Mouse (Mus musculus) lung, embryonic 15.5 days (tissue): ENCODE results near the gene Mtss1l. TPM values are rescaled to one million over a fixed set of nuclear protein-coding genes. Genes with fewer than 3 reads are reported as not detected.

ENCODE experiments used
- ATAC-seq: fragments of 200-750 bp; cut with Nextera tagmentation; 2 replicates; pipeline ENCODE4 v1.8.0; 2017; ENCODE audit warnings: moderate number of reproducible peaks, borderline replicate concordance; ENCODE audit not compliant: low FRiP score, low TSS enrichment; ENCODE audit errors: extremely low read depth
- H3K27ac ChIP-seq: fragments of 300-500 bp; sonication (generic); 2 replicates; pipeline ENCODE4 v1.5.1; 2015; ENCODE audit warnings: moderate library complexity, mild to moderate bottlenecking, inconsistent platforms
- H3K27me3 ChIP-seq: fragments of 300-500 bp; sonication (generic); 2 replicates; pipeline ENCODE4 v1.6.1; 2015; ENCODE audit warnings: inconsistent platforms
- H3K36me3 ChIP-seq: fragments of 300-500 bp; sonication (generic); 2 replicates; pipeline ENCODE4 v1.6.1; 2015; ENCODE audit warnings: inconsistent platforms
- H3K4me1 ChIP-seq: fragments of 300-500 bp; sonication (generic); 2 replicates; pipeline ENCODE4 v1.6.1; 2015; ENCODE audit warnings: inconsistent platforms
- H3K4me2 ChIP-seq: fragments of 300-500 bp; sonication (generic); 2 replicates; pipeline ENCODE4 v1.6.1; 2015; ENCODE audit warnings: inconsistent platforms, mild to moderate bottlenecking, moderate library complexity
- H3K4me3 ChIP-seq: fragments of 300-500 bp; sonication (generic); 2 replicates; pipeline ENCODE4 v1.5.1; 2015; ENCODE audit warnings: mild to moderate bottlenecking, inconsistent platforms
- H3K9ac ChIP-seq: fragments of 300-500 bp; sonication (generic); 2 replicates; pipeline ENCODE4 v1.6.1; 2015; ENCODE audit warnings: inconsistent platforms
- H3K9me3 ChIP-seq: fragments of 300-500 bp; sonication (generic); 2 replicates; pipeline ENCODE4 v1.6.1; 2016; ENCODE audit warnings: inconsistent platforms
- WGBS: fragments of 180-500 bp; shearing (Covaris S2); methylation state at CpG from one replicate; pipeline ENCODE4 v1.1.7; 2015; 5-methylcytosine and 5-hydroxymethylcytosine counted together
- polyA plus RNA-seq: library from polyadenylated mRNA; unstranded; fragments of >200 nt; fragmentation: Nextera tagmentation; extraction: Ambion mirVana; gene quantifications from 2 replicates; pipeline ENCODE4 v1.2.1, GENCODE M21; 2015

Gene Mtss1l
- polyA plus RNA-seq, 1 experiment from 2014 or later = 23.0 TPM

- Histone ChIP-seq H3K27ac (peak overlapping the region; percentile 72), H3K36me3 (no peaks in the 10 kb centered on the region), H3K9me3 (no peaks in the 10 kb centered on the region), H3K9ac (no peak overlapping the region), H3K4me2 (0 out of 2 replicates have a peak overlapping the region, but pooled peaks have one; percentile 21), H3K27me3 (no peaks in the 10 kb centered on the region), H3K4me3 (no peak overlapping the region), H3K4me1 (peaks cover 27% of the 10 kb centered on the region)
- 70% methylated on average over 4 of the region's 4 CpGs for WGBS
- ATAC-seq = no peak
Observed at GRCm38 (mm10) chr8:110696051-110696450, 25.2 kb upstream of the Mtss1l start.

- no peak for ATAC-seq
- H3K36me3 ChIP-seq = no peaks in the 10 kb centered on the region
- no peaks in the 10 kb centered on the region for H3K27me3 ChIP-seq
- no peak overlapping the region for H3K4me2 ChIP-seq
- H3K4me3 ChIP-seq = no peak overlapping the region
- no peak overlapping the region for H3K27ac ChIP-seq
- H3K9ac ChIP-seq = no peak overlapping the region
- 86% methylated on average over 5 of the region's 5 CpGs for WGBS
- H3K9me3 ChIP-seq = no peaks in the 10 kb centered on the region
- H3K4me1 ChIP-seq = peaks cover 38% of the 10 kb centered on the region
Observed at GRCm38 (mm10) chr8:110697571-110697970, 23.7 kb upstream of the Mtss1l start.

- Histone ChIP-seq H3K36me3 (no peaks in the 10 kb centered on the region), H3K4me2 (no peak overlapping the region), H3K27ac (no peak overlapping the region), H3K27me3 (no peaks in the 10 kb centered on the region), H3K9me3 (no peaks in the 10 kb centered on the region), H3K9ac (no peak overlapping the region), H3K4me1 (peaks cover 40% of the 10 kb centered on the region), H3K4me3 (no peak overlapping the region)
- WGBS = 67% methylated on average over 1 of the region's 1 CpGs
- ATAC-seq = no peak
Observed at GRCm38 (mm10) chr8:110698098-110698497, 23.2 kb upstream of the Mtss1l start.

GRCm38 (mm10) chr8:110699501-110699900 lies 21.8 kb upstream of the Mtss1l start:
- Histone ChIP-seq H3K9me3 (no peaks in the 10 kb centered on the region), H3K36me3 (no peaks in the 10 kb centered on the region), H3K27me3 (no peaks in the 10 kb centered on the region), H3K9ac (no peak overlapping the region), H3K4me1 (peaks cover 50% of the 10 kb centered on the region), H3K27ac (no peak overlapping the region), H3K4me2 (no peak overlapping the region), H3K4me3 (no peak overlapping the region)
- no peak for ATAC-seq
- WGBS = 72% methylated on average over 7 of the region's 7 CpGs

GRCm38 (mm10) chr8:110700561-110700960 lies 20.7 kb upstream of the Mtss1l start:
- H3K9ac ChIP-seq = no peak overlapping the region
- H3K36me3 ChIP-seq = no peaks in the 10 kb centered on the region
- no peak overlapping the region for H3K4me2 ChIP-seq
- H3K27me3 ChIP-seq = no peaks in the 10 kb centered on the region
- WGBS = 88% methylated on average over 2 of the region's 2 CpGs
- H3K27ac ChIP-seq = no peak overlapping the region
- ATAC-seq = no peak
- H3K4me3 ChIP-seq = no peak overlapping the region
- H3K4me1 ChIP-seq = peaks cover 50% of the 10 kb centered on the region
- no peaks in the 10 kb centered on the region for H3K9me3 ChIP-seq

- Histone ChIP-seq H3K4me3 (no peak overlapping the region), H3K4me1 (peaks cover 52% of the 10 kb centered on the region), H3K36me3 (no peaks in the 10 kb centered on the region), H3K27me3 (no peaks in the 10 kb centered on the region), H3K9ac (no peak overlapping the region), H3K9me3 (no peaks in the 10 kb centered on the region), H3K27ac (peak overlapping the region; percentile 85), H3K4me2 (no peak overlapping the region)
- 46% methylated on average over 9 of the region's 9 CpGs for WGBS
- peak; percentile 83 for ATAC-seq
Observed at GRCm38 (mm10) chr8:110702636-110703459, 18.4 kb upstream of the Mtss1l start.

GRCm38 (mm10) chr8:110703460-110704061 lies 17.7 kb upstream of the Mtss1l start:
- Histone ChIP-seq H3K9me3 (no peaks in the 10 kb centered on the region), H3K36me3 (no peaks in the 10 kb centered on the region), H3K4me2 (no peak overlapping the region), H3K27me3 (no peaks in the 10 kb centered on the region), H3K4me3 (no peak overlapping the region), H3K9ac (no peak overlapping the region), H3K4me1 (peaks cover 59% of the 10 kb centered on the region), H3K27ac (peak overlapping the region; percentile 85)
- 59% methylated on average over 9 of the region's 9 CpGs for WGBS
- no peak for ATAC-seq

GRCm38 (mm10) chr8:110704103-110704502 lies 17.2 kb upstream of the Mtss1l start:
- H3K4me1 ChIP-seq = peaks cover 64% of the 10 kb centered on the region
- 78% methylated on average over 3 of the region's 3 CpGs for WGBS
- H3K27me3 ChIP-seq = no peaks in the 10 kb centered on the region
- peak overlapping the region; percentile 85; the same call in 1 of the 2 replicates for H3K27ac ChIP-seq
- no peaks in the 10 kb centered on the region for H3K9me3 ChIP-seq
- ATAC-seq = no peak
- H3K4me2 ChIP-seq = no peak overlapping the region
- H3K9ac ChIP-seq = no peak overlapping the region
- H3K4me3 ChIP-seq = no peak overlapping the region
- no peaks in the 10 kb centered on the region for H3K36me3 ChIP-seq

GRCm38 (mm10) chr8:110705391-110706287 lies 15.6 kb upstream of the Mtss1l start:
- WGBS = 49% methylated on average over 14 of the region's 14 CpGs
- H3K9me3 ChIP-seq = no peaks in the 10 kb centered on the region
- ATAC-seq = no peak
- no peak overlapping the region for H3K4me3 ChIP-seq
- H3K27ac ChIP-seq = peak overlapping the region; percentile 74
- H3K27me3 ChIP-seq = no peaks in the 10 kb centered on the region
- peaks cover 79% of the 10 kb centered on the region for H3K4me1 ChIP-seq
- H3K9ac ChIP-seq = no peak overlapping the region
- no peak overlapping the region for H3K4me2 ChIP-seq
- H3K36me3 ChIP-seq = no peaks in the 10 kb centered on the region

- WGBS = 72% methylated on average over 3 of the region's 3 CpGs
- no peak overlapping the region for H3K4me2 ChIP-seq
- no peak overlapping the region for H3K9ac ChIP-seq
- peaks cover 84% of the 10 kb centered on the region for H3K4me1 ChIP-seq
- H3K4me3 ChIP-seq = no peak overlapping the region
- H3K27ac ChIP-seq = peak overlapping the region; percentile 74
- H3K9me3 ChIP-seq = no peaks in the 10 kb centered on the region
- H3K36me3 ChIP-seq = no peaks in the 10 kb centered on the region
- no peak for ATAC-seq
- H3K27me3 ChIP-seq = no peaks in the 10 kb centered on the region
Observed at GRCm38 (mm10) chr8:110706288-110706870, 14.9 kb upstream of the Mtss1l start.

GRCm38 (mm10) chr8:110708429-110708828 lies 12.8 kb upstream of the Mtss1l start:
- H3K4me2 ChIP-seq = no peak overlapping the region
- no peak for ATAC-seq
- H3K4me1 ChIP-seq = peaks cover 88% of the 10 kb centered on the region
- 67% methylated on average over 11 of the region's 11 CpGs for whole genome bisulfite sequencing
- no peak overlapping the region for H3K4me3 ChIP-seq
- H3K9me3 ChIP-seq = no peaks in the 10 kb centered on the region
- no peak overlapping the region for H3K9ac ChIP-seq
- no peaks in the 10 kb centered on the region for H3K36me3 ChIP-seq
- no peaks in the 10 kb centered on the region for H3K27me3 ChIP-seq
- H3K27ac ChIP-seq = peak overlapping the region; percentile 18; the same call in 1 of the 2 replicates
